ENCODE assay signal across 29 mouse cellular contexts in the genomic region with DNA sequence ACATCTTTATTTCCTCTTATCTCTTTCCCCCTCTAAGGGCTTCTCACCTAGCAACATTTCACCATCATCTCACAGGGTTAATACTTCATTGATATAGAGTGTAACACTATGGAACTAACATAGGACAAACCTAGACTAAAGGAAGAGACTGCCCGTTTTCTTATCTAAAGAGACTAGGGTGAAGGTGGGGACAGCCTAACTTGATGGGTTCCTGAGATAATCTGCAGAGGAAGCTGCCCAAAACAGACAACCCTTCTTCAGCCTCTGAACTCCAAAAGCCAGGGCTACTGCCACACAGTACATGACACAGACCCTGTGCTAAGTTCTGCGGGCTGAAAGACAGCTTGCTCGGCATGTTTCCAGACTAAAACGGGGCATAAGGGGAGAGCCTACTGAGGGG. TPM values are rescaled to one million over a fixed set of nuclear protein-coding genes. Genes with fewer than 3 reads are reported as not detected.
DNase-seq lines count a peak whose midpoint lies in the region; ATAC-seq lines count a peak whose summit lies in the region.
"Had no signal": no experiment of that assay in that cellular context is flagged by ENCODE, and none has a peak within 500 bp of the region (broad histone marks: within the 10 kb centered on the region; RNA-seq: fewer than 3 reads in every experiment).

No protein-coding gene starts in this region.

- no peak overlapping the region for H3K4me2 ChIP-seq in midbrain, embryonic 11.5 days
- H3K4me2 ChIP-seq in midbrain, embryonic 15.5 days: no peak overlapping the region
- H3K4me2 ChIP-seq: embryonic facial prominence, embryonic 12.5 days; embryonic facial prominence, embryonic 15.5 days; forebrain, embryonic 15.5 days; heart, embryonic 13.5 days; hindbrain, embryonic 14.5 days had no signal

- H3K9me3 ChIP-seq in midbrain, embryonic 11.5 days (ENCODE audit: control insufficient read depth, low read length): no peaks in the 10 kb centered on the region
- H3K9me3 ChIP-seq in midbrain, embryonic 15.5 days: no peaks in the 10 kb centered on the region
- H3K9me3 ChIP-seq: embryonic facial prominence, embryonic 12.5 days; embryonic facial prominence, embryonic 15.5 days; forebrain, embryonic 15.5 days; heart, embryonic 10.5 days; heart, embryonic 13.5 days had no signal

- no peak for ATAC-seq in midbrain, embryonic 11.5 days (ENCODE audit: low FRiP score)
- no peak for ATAC-seq in midbrain, embryonic 15.5 days (replicated peaks)
- 0 out of 2 replicates have a peak, but pooled peaks have one; percentile 9 for ATAC-seq in common myeloid progenitor, adult 5-6 weeks (replicated peaks; ENCODE audit: low read depth, poor library complexity, severe bottlenecking)
- peak; percentile 59 for ATAC-seq in megakaryocyte-erythroid progenitor cell, adult 5-6 weeks (replicated peaks; ENCODE audit: low FRiP score, low TSS enrichment, poor library complexity, severe bottlenecking)
- ATAC-seq: CD4-positive, CD25-positive, alpha-beta regulatory T cell, adult 4 months; forebrain, embryonic 15.5 days; hindbrain, postnatal 0 days; Patski had no signal

- peaks cover 3% of the 10 kb centered on the region for H3K27me3 ChIP-seq in midbrain, embryonic 11.5 days (ENCODE audit: control insufficient read depth, insufficient read depth, low read length)
- H3K27me3 ChIP-seq in midbrain, embryonic 15.5 days (replicated peaks): peaks cover 14% of the 10 kb centered on the region

- no peak overlapping the region for H3K4me3 ChIP-seq in midbrain, embryonic 11.5 days (ENCODE audit: low read depth, low read length)
- H3K4me3 ChIP-seq in midbrain, embryonic 15.5 days: no peak overlapping the region
- H3K4me3 ChIP-seq: embryonic facial prominence, embryonic 12.5 days; embryonic facial prominence, embryonic 15.5 days; forebrain, embryonic 15.5 days; heart, adult 2 months; heart, embryonic 10.5 days; heart, embryonic 13.5 days had no signal

- WGBS in midbrain, embryonic 11.5 days: 83% methylated on average over 4 of the region's 4 CpGs
- 70% methylated on average over 4 of the region's 4 CpGs for WGBS in midbrain, embryonic 15.5 days

- no peak overlapping the region for H3K9ac ChIP-seq in midbrain, embryonic 11.5 days (ENCODE audit: low read length)
- no peak overlapping the region for H3K9ac ChIP-seq in midbrain, embryonic 15.5 days
- H3K9ac ChIP-seq: embryonic facial prominence, embryonic 12.5 days; embryonic facial prominence, embryonic 15.5 days; forebrain, embryonic 15.5 days; heart, embryonic 13.5 days; hindbrain, embryonic 14.5 days had no signal

- H3K36me3 ChIP-seq in midbrain, embryonic 11.5 days (ENCODE audit: control insufficient read depth, insufficient read depth, low read length): no peaks in the 10 kb centered on the region
- H3K36me3 ChIP-seq in midbrain, embryonic 15.5 days (replicated peaks): no peaks in the 10 kb centered on the region
- H3K36me3 ChIP-seq: embryonic facial prominence, embryonic 12.5 days; embryonic facial prominence, embryonic 15.5 days; forebrain, embryonic 15.5 days; heart, embryonic 10.5 days; heart, embryonic 13.5 days had no signal

- peak; percentile 53 for DNase-seq in midbrain, embryonic 11.5 days (ENCODE audit: low spot score, missing footprints)
- DNase-seq in natural killer cell, adult 2 months (ENCODE audit: low spot score in 2 of 2): no peak
- DNase-seq in right cerebral cortex, adult 2 months (ENCODE audit: low spot score in 2 of 2): no peak
- DNase-seq: adrenal gland, postnatal 10 days; adrenal gland, postnatal 36 days; cerebellum, adult 18-20 months; cerebellum, adult 9-10 months; cerebellum, postnatal 14 days; gastrocnemius, postnatal 36 days; heart, adult 2 months; heart, postnatal 14 days; heart, postnatal 4 days had no signal

- no peak overlapping the region for H3K27ac ChIP-seq in midbrain, embryonic 11.5 days (ENCODE audit: low read depth, low read length)
- no peak overlapping the region for H3K27ac ChIP-seq in midbrain, embryonic 15.5 days
- H3K27ac ChIP-seq: embryonic facial prominence, embryonic 12.5 days; embryonic facial prominence, embryonic 15.5 days; forebrain, embryonic 15.5 days; heart, adult 2 months; heart, embryonic 10.5 days; heart, embryonic 13.5 days; hindbrain, embryonic 14.5 days; hindbrain, postnatal 0 days had no signal

- H3K4me1 ChIP-seq in midbrain, embryonic 11.5 days (ENCODE audit: control insufficient read depth, insufficient read depth, low read length): no peaks in the 10 kb centered on the region
- no peaks in the 10 kb centered on the region for H3K4me1 ChIP-seq in midbrain, embryonic 15.5 days
- H3K4me1 ChIP-seq: embryonic facial prominence, embryonic 12.5 days; embryonic facial prominence, embryonic 15.5 days; forebrain, embryonic 15.5 days; heart, embryonic 10.5 days; heart, embryonic 13.5 days had no signal

RNA-seq across cellular contexts. Expression of a gene that starts 7.6 kb away (rescaled TPM):
- polyA plus RNA-seq in midbrain, embryonic 11.5 days (2014; fragmentation: Nextera tagmentation; extraction: Ambion mirVana): 0.31 and 0.33 TPM in 2 replicates
- polyA plus RNA-seq in midbrain, embryonic 15.5 days (2015; fragmentation: Nextera tagmentation; extraction: Ambion mirVana): 0.04 and 0.06 TPM in 2 replicates
- not detected in 2 replicates for total RNA-seq in common myeloid progenitor, adult 5-6 weeks (2017)
- total RNA-seq in megakaryocyte-erythroid progenitor cell, adult 5-6 weeks (2014; fragmentation: Nextera tagmentation): not detected in 2 replicates
- total RNA-seq in megakaryocyte-erythroid progenitor cell, adult 5-6 weeks (2017): not detected in 2 replicates
- total RNA-seq: adrenal gland, adult 18-20 months; adrenal gland, postnatal 10 days; adrenal gland, postnatal 36 days; gastrocnemius, adult 8-10 months; gastrocnemius, postnatal 36 days; granulocyte monocyte progenitor cell, adult 5-6 weeks; heart, postnatal 14 days; heart, postnatal 4 days had no signal
- polyA plus RNA-seq: C2C12; CD4-positive, CD25-positive, alpha-beta regulatory T cell, adult 4 months; embryonic facial prominence, embryonic 12.5 days; forebrain, embryonic 15.5 days; heart, adult 2 months; heart, embryonic 10.5 days; heart, embryonic 13.5 days; heart, embryonic 16.5 days; Patski had no signal

RNA-seq across cellular contexts. Expression of a gene that starts 13.3 kb away (rescaled TPM):
- polyA plus RNA-seq in midbrain, embryonic 11.5 days (2014; fragmentation: Nextera tagmentation; extraction: Ambion mirVana): 20.5 and 21.5 TPM in 2 replicates
- polyA plus RNA-seq in midbrain, embryonic 15.5 days (2015; fragmentation: Nextera tagmentation; extraction: Ambion mirVana): 16.7 and 20.9 TPM in 2 replicates
- total RNA-seq in common myeloid progenitor, adult 5-6 weeks (2017): 39.6 and 40.4 TPM in 2 replicates
- total RNA-seq in megakaryocyte-erythroid progenitor cell, adult 5-6 weeks (2014; fragmentation: Nextera tagmentation): 90.4 and 97.4 TPM in 2 replicates
- 66.9 and 69.4 TPM in 2 replicates for total RNA-seq in megakaryocyte-erythroid progenitor cell, adult 5-6 weeks (2017)
- polyA plus RNA-seq: C2C12 had no signal

Comparison
In these comparisons a context has a peak if more than half of its experiments do, and no peak if none do; other contexts are left out.
1. ATAC-seq: peak in common myeloid progenitor, adult 5-6 weeks (single experiment) and megakaryocyte-erythroid progenitor cell, adult 5-6 weeks (single experiment); none in midbrain, embryonic 11.5 days (single experiment) and midbrain, embryonic 15.5 days (single experiment).